Mouse (Mus musculus): ENCODE data around the gene Hps4. TPM values are rescaled to one million over a fixed set of nuclear protein-coding genes. Genes with fewer than 3 reads are reported as not detected.

Hps4 gene
- total RNA-seq, 2 experiments from 2014 or later = 26.9 to 38.3 TPM

- no peak overlapping the region for H3K4me3 ChIP-seq
- DNase-seq (ENCODE audit: extremely low spot score in 1 of 2, low spot score in 2 of 2) = no peak
- no peak overlapping the region for H3K27ac ChIP-seq
- intact Hi-C loops (cut with DNase I) = no loop called here
- no peak for TF ChIP-seq CTCF (IDR thresholded peaks at IDR 0.05)
Measured at GRCm38 (mm10) chr5:112349169-112349568, 6.3 kb downstream of the Hps4 start.

- no peak for TF ChIP-seq CTCF (IDR thresholded peaks at IDR 0.05)
- intact Hi-C loops (cut with DNase I) = no loop called here
- DNase-seq (ENCODE audit: extremely low spot score in 1 of 2, low spot score in 2 of 2) = no peak
- Histone ChIP-seq H3K4me3 (no peak overlapping the region), H3K27ac (no peak overlapping the region)
Measured at GRCm38 (mm10) chr5:112355493-112355892, 12.6 kb downstream of the Hps4 start.

GRCm38 (mm10) chr5:112355910-112356309, 13.0 kb downstream of the Hps4 start, which contains the start of gene Gm6583:
Gm6583 (minus strand) TSS chr5:112356033.
- TF ChIP-seq CTCF (IDR thresholded peaks at IDR 0.05) = no peak
- intact Hi-C loops (cut with DNase I) = no loop called here
- no peak within 1 kb of the TSS for H3K4me3 ChIP-seq
- DNase-seq (ENCODE audit: extremely low spot score in 1 of 2, low spot score in 2 of 2) = no peak
- H3K27ac ChIP-seq = no peak within 1 kb of the TSS

- intact Hi-C loops (cut with DNase I) = no loop called here
- DNase-seq (ENCODE audit: extremely low spot score in 1 of 2, low spot score in 2 of 2) = no peak
- H3K27ac ChIP-seq = no peak overlapping the region
- TF ChIP-seq CTCF (IDR thresholded peaks at IDR 0.05) = no peak
- no peak overlapping the region for H3K4me3 ChIP-seq
Measured at GRCm38 (mm10) chr5:112356322-112356721, 13.4 kb downstream of the Hps4 start.

GRCm38 (mm10) chr5:112359520-112359919, 16.6 kb downstream of the Hps4 start:
- Histone ChIP-seq H3K27ac (no peak overlapping the region), H3K4me3 (no peak overlapping the region)
- no peak for DNase-seq (ENCODE audit: extremely low spot score in 1 of 2, low spot score in 2 of 2)
- no peak for TF ChIP-seq CTCF (IDR thresholded peaks at IDR 0.05)
- intact Hi-C loops (cut with DNase I) = no loop called here

GRCm38 (mm10) chr5:112360077-112360476, 17.2 kb downstream of the Hps4 start:
- intact Hi-C loops (cut with DNase I) = no loop called here
- Histone ChIP-seq H3K4me3 (no peak overlapping the region), H3K27ac (no peak overlapping the region)
- TF ChIP-seq CTCF (IDR thresholded peaks at IDR 0.05) = no peak
- no peak for DNase-seq (ENCODE audit: extremely low spot score in 1 of 2, low spot score in 2 of 2)

GRCm38 (mm10) chr5:112364184-112364797, 21.4 kb downstream of the Hps4 start:
- Histone ChIP-seq H3K4me3 (no peak overlapping the region), H3K27ac (no peak overlapping the region)
- DNase-seq (ENCODE audit: extremely low spot score in 1 of 2, low spot score in 2 of 2) = no peak
- TF ChIP-seq CTCF (IDR thresholded peaks at IDR 0.05) = no peak
- intact Hi-C loops (cut with DNase I) = no loop called here

- no peak overlapping the region for H3K27ac ChIP-seq
- intact Hi-C loops (cut with DNase I) = no loop called here
- TF ChIP-seq CTCF (IDR thresholded peaks at IDR 0.05) = no peak
Measured at GRCm38 (mm10) chr5:112366879-112367278, 24.0 kb downstream of the Hps4 start.

GRCm38 (mm10) chr5:112367338-112367737, 24.5 kb downstream of the Hps4 start:
- no peak overlapping the region for H3K4me3 ChIP-seq
- TF ChIP-seq CTCF (IDR thresholded peaks at IDR 0.05) = peak; percentile 40
- no peak for DNase-seq (ENCODE audit: extremely low spot score in 1 of 2, low spot score in 2 of 2)
- intact Hi-C loops (cut with DNase I) = no loop called here
- no peak overlapping the region for H3K27ac ChIP-seq

More at GRCm38 (mm10) chr5:112366879-112367278, 24.0 kb downstream of the Hps4 start:
- no peak for DNase-seq (ENCODE audit: extremely low spot score in 1 of 2, low spot score in 2 of 2)
- H3K4me3 ChIP-seq = no peak overlapping the region

- Histone ChIP-seq H3K27ac (no peak overlapping the region), H3K4me3 (no peak overlapping the region)
- no peak for DNase-seq (ENCODE audit: extremely low spot score in 1 of 2, low spot score in 2 of 2)
- intact Hi-C loops (cut with DNase I) = no loop called here
- TF ChIP-seq CTCF (IDR thresholded peaks at IDR 0.05) = no peak
Measured at GRCm38 (mm10) chr5:112367929-112368328, 25.0 kb downstream of the Hps4 start.

GRCm38 (mm10) chr5:112368666-112369065, 25.8 kb downstream of the Hps4 start:
- DNase-seq (ENCODE audit: extremely low spot score in 1 of 2, low spot score in 2 of 2) = no peak
- intact Hi-C loops (cut with DNase I) = no loop called here
- TF ChIP-seq CTCF (IDR thresholded peaks at IDR 0.05) = no peak
- Histone ChIP-seq H3K4me3 (no peak overlapping the region), H3K27ac (no peak overlapping the region; the same call in 1 of the 2 replicates)

- DNase-seq (ENCODE audit: extremely low spot score in 1 of 2, low spot score in 2 of 2) = no peak
- TF ChIP-seq CTCF (IDR thresholded peaks at IDR 0.05) = no peak
- intact Hi-C loops (cut with DNase I) = no loop called here
- 0 out of 2 replicates have a peak overlapping the region, but pooled peaks have one; percentile 8 for H3K27ac ChIP-seq
- H3K4me3 ChIP-seq = no peak overlapping the region
Measured at GRCm38 (mm10) chr5:112369326-112369725, 26.4 kb downstream of the Hps4 start.

- H3K27ac ChIP-seq = peak overlapping the region; percentile 92
- no peak for DNase-seq (ENCODE audit: extremely low spot score in 1 of 2, low spot score in 2 of 2)
- intact Hi-C loops (cut with DNase I) = no loop called here
- TF ChIP-seq CTCF (IDR thresholded peaks at IDR 0.05) = no peak
- H3K4me3 ChIP-seq = no peak overlapping the region
Measured at GRCm38 (mm10) chr5:112370236-112370813, 27.4 kb downstream of the Hps4 start.

Data from left cerebral cortex, adult 2 months (tissue).